11 mouse cellular contexts compared by ENCODE assay signal in the genomic region with DNA sequence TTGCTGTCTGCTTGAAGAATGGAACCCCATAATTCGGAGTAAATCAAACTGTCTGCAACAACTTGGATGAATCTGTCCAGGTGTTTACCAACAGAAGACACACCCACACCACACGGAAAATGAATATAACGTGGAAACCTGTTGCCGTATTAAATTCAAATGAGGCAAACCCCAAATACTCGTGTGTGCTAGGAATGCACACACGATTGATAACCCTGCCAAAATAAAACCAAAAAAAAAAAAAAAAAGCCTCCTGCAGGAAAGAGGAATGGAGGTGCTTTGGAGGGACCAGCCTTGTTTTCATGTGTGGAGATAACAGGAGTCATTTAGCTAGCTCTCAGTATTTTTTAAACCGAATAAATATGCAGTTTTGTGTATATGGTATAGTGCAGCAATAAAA. TPM values are rescaled to one million over a fixed set of nuclear protein-coding genes. Genes with fewer than 3 reads are reported as not detected.
DNase-seq lines count a peak whose midpoint lies in the region; ATAC-seq lines count a peak whose summit lies in the region.
"Had no signal": no experiment of that assay in that cellular context is flagged by ENCODE, and none has a peak within 500 bp of the region (broad histone marks: within the 10 kb centered on the region; RNA-seq: fewer than 3 reads in every experiment).

No protein-coding gene starts in this region.

- intact Hi-C loops in left cerebral cortex, postnatal 10 days (cut with DNase I): no loop called here

- WGBS in kidney, embryonic 14.5 days: 70% methylated on average over 7 of the region's 7 CpGs
- 82% methylated on average over 7 of the region's 7 CpGs for WGBS in hindbrain, embryonic 16.5 days
- WGBS in midbrain, embryonic 13.5 days: 87% methylated on average over 7 of the region's 7 CpGs

- peak overlapping the region; percentile 55 for H3K4me2 ChIP-seq in kidney, embryonic 14.5 days (replicated peaks; ENCODE audit: low read depth, low read length)
- peak overlapping the region; percentile 66 for H3K4me2 ChIP-seq in hindbrain, embryonic 16.5 days (ENCODE audit: low read length)
- peak overlapping the region; percentile 64 for H3K4me2 ChIP-seq in midbrain, embryonic 13.5 days (replicated peaks)

- peak overlapping the region; percentile 84 for H3K4me3 ChIP-seq in kidney, embryonic 14.5 days (ENCODE audit: low read length)
- H3K4me3 ChIP-seq in brown adipose tissue, adult 24 weeks (ENCODE audit: insufficient read depth, low read depth, low read length): peak overlapping the region; percentile 11; the same call in 1 of the 2 replicates
- peak overlapping the region; percentile 97 for H3K4me3 ChIP-seq in hindbrain, embryonic 16.5 days (ENCODE audit: low read length)
- H3K4me3 ChIP-seq in midbrain, embryonic 13.5 days (replicated peaks): peak overlapping the region; percentile 90

- ATAC-seq in kidney, embryonic 14.5 days (ENCODE audit: low FRiP score, low TSS enrichment): no peak
- no peak for ATAC-seq in hindbrain, embryonic 16.5 days
- ATAC-seq in midbrain, embryonic 13.5 days: no peak

- H3K36me3 ChIP-seq in kidney, embryonic 14.5 days (ENCODE audit: control insufficient read depth, insufficient read depth, low read length): peaks cover 10% of the 10 kb centered on the region
- peaks cover 4% of the 10 kb centered on the region for H3K36me3 ChIP-seq in hindbrain, embryonic 16.5 days (ENCODE audit: control insufficient read depth, insufficient read depth, low read length)
- H3K36me3 ChIP-seq in midbrain, embryonic 13.5 days: peaks cover 16% of the 10 kb centered on the region

- H3K4me1 ChIP-seq in kidney, embryonic 14.5 days (ENCODE audit: control insufficient read depth, insufficient read depth, low read length): peaks cover 11% of the 10 kb centered on the region; the same call in 1 of the 2 replicates
- peaks cover 9% of the 10 kb centered on the region for H3K4me1 ChIP-seq in brown adipose tissue, adult 24 weeks (ENCODE audit: control insufficient read depth, insufficient read depth, insufficient read length, low read length)
- peaks cover 24% of the 10 kb centered on the region for H3K4me1 ChIP-seq in hindbrain, embryonic 16.5 days (ENCODE audit: control insufficient read depth, insufficient read depth, low read depth, low read length)
- H3K4me1 ChIP-seq in midbrain, embryonic 13.5 days (replicated peaks): peaks cover 30% of the 10 kb centered on the region

- no peak overlapping the region; the same call in 1 of the 2 replicates for H3K9ac ChIP-seq in kidney, embryonic 14.5 days (ENCODE audit: low read depth, low read length)
- no peak overlapping the region for H3K9ac ChIP-seq in hindbrain, embryonic 16.5 days (ENCODE audit: low read depth, low read length)
- peak overlapping the region; percentile 93 for H3K9ac ChIP-seq in midbrain, embryonic 13.5 days (replicated peaks)

- H3K27ac ChIP-seq in kidney, embryonic 14.5 days (ENCODE audit: low read depth, low read length): no peak overlapping the region
- H3K27ac ChIP-seq in brown adipose tissue, adult 24 weeks (replicated peaks; ENCODE audit: low read depth, low read length): no peak overlapping the region
- H3K27ac ChIP-seq in hindbrain, embryonic 16.5 days (ENCODE audit: low read depth, low read length): no peak overlapping the region
- H3K27ac ChIP-seq in midbrain, embryonic 13.5 days: no peak overlapping the region

- no peaks in the 10 kb centered on the region for H3K27me3 ChIP-seq in kidney, embryonic 14.5 days (ENCODE audit: control insufficient read depth, insufficient read depth, low read length)
- no peaks in the 10 kb centered on the region for H3K27me3 ChIP-seq in hindbrain, embryonic 16.5 days (replicated peaks; ENCODE audit: control insufficient read depth, insufficient read depth, low read length)
- H3K27me3 ChIP-seq in midbrain, embryonic 13.5 days: no peaks in the 10 kb centered on the region
- H3K27me3 ChIP-seq: Patski had no signal

- H3K9me3 ChIP-seq in kidney, embryonic 14.5 days (ENCODE audit: control insufficient read depth, low read length): peaks cover 5% of the 10 kb centered on the region
- no peaks in the 10 kb centered on the region for H3K9me3 ChIP-seq in hindbrain, embryonic 16.5 days (ENCODE audit: control insufficient read depth, low read length)
- H3K9me3 ChIP-seq in midbrain, embryonic 13.5 days: 0 out of 2 replicates have a peak, but pooled peaks cover 4% of the 10 kb centered on the region

- no peak for DNase-seq in kidney, postnatal 36 days
- no peak for DNase-seq in embryo, embryonic 11 days
- DNase-seq in left cerebral cortex, adult 11 months (ENCODE audit: low spot score): no peak
- no peak for DNase-seq in left cerebral cortex, postnatal 10 days (ENCODE audit: extremely low spot score in 1 of 2, low spot score in 2 of 2)
- DNase-seq: right cerebral cortex, adult 18-20 months had no signal

RNA-seq across cellular contexts. Expression of a gene that starts 1.3 kb away (rescaled TPM):
- 47.4 and 60.3 TPM in 2 replicates for polyA plus RNA-seq in kidney, embryonic 14.5 days (2014; fragmentation: Nextera tagmentation; extraction: Ambion mirVana)
- 8.4 and 9.2 TPM in 2 replicates for polyA plus RNA-seq in brown adipose tissue, adult 24 weeks (2012; ENCODE audit: insufficient read depth, insufficient read length, missing spikeins)
- polyA plus RNA-seq in hindbrain, embryonic 16.5 days (2015; fragmentation: Nextera tagmentation; extraction: Ambion mirVana): 37.8 and 42.8 TPM in 2 replicates
- polyA plus RNA-seq in midbrain, embryonic 13.5 days (2015; fragmentation: Nextera tagmentation; extraction: Ambion mirVana): 47.7 and 49.9 TPM in 2 replicates
- 10 to 100 TPM; 17.9 to 18.2 TPM for total RNA-seq in left cerebral cortex, postnatal 10 days (2021)

RNA-seq across cellular contexts. Expression of a gene that starts 48.4 kb away (rescaled TPM):
- 79.8 and 124 TPM in 2 replicates for polyA plus RNA-seq in kidney, embryonic 14.5 days (2014; fragmentation: Nextera tagmentation; extraction: Ambion mirVana)
- 2.5 TPM in 1 of 2 replicates, not detected in the other for polyA plus RNA-seq in brown adipose tissue, adult 24 weeks (2012; ENCODE audit: insufficient read depth, insufficient read length, missing spikeins)
- polyA plus RNA-seq in hindbrain, embryonic 16.5 days (2015; fragmentation: Nextera tagmentation; extraction: Ambion mirVana): 555 and 649 TPM in 2 replicates
- polyA plus RNA-seq in midbrain, embryonic 13.5 days (2015; fragmentation: Nextera tagmentation; extraction: Ambion mirVana): 563 and 613 TPM in 2 replicates
- 100 to 1,000 TPM; 144 to 149 TPM for total RNA-seq in left cerebral cortex, postnatal 10 days (2021)
- total RNA-seq: common myeloid progenitor, adult 5-6 weeks had no signal

Comparison
In these comparisons a context has a peak if more than half of its experiments do, and no peak if none do; other contexts are left out.
1. H3K4me3 ChIP-seq: peak in every context shown above with its lines; median percentile 97 in hindbrain, embryonic 16.5 days; 90 in midbrain, embryonic 13.5 days; 84 in kidney, embryonic 14.5 days; 11 in brown adipose tissue, adult 24 weeks.
2. RNA of a gene that starts 48.4 kb away (polyA plus RNA-seq): 555 to 649 TPM in hindbrain, embryonic 16.5 days, 563 to 613 TPM in midbrain, embryonic 13.5 days and 79.8 to 124 TPM in kidney, embryonic 14.5 days; 2.5 TPM in brown adipose tissue, adult 24 weeks; every median in the first group is over 10 times any median in the second.
3. Peak in every context shown above with its lines, with median percentiles within 50 percentile points of each other: H3K4me2 ChIP-seq.